Mouse (Mus musculus) C2C12 (cell line): ENCODE data around the gene Trim23. TPM values are rescaled to one million over a fixed set of nuclear protein-coding genes. Genes with fewer than 3 reads are reported as not detected.
"Not testable (repeated sequence)": the region's sequence is repeated elsewhere in the genome, so short reads cannot be mapped to it uniquely, and the experiment has no call there.

Experiments
- H3K27me3 ChIP-seq: one replicate; pipeline ENCODE4 v1.6.1; 2011; ENCODE audit not compliant: control insufficient read depth, insufficient read depth, insufficient read length
- H3K36me3 ChIP-seq: one replicate; pipeline ENCODE4 v1.6.1; 2011; ENCODE audit not compliant: control insufficient read depth, insufficient read depth
- H3K4me3 ChIP-seq: one replicate; pipeline ENCODE4 v1.5.1; 2011; ENCODE audit warnings: mild to moderate bottlenecking, control low read depth; ENCODE audit not compliant: poor library complexity, insufficient read depth, severe bottlenecking
- H3K79me2 ChIP-seq: one replicate; pipeline ENCODE4 v1.6.1; 2011; ENCODE audit not compliant: control insufficient read depth, insufficient read depth
- H3K79me3 ChIP-seq: one replicate; pipeline ENCODE4 v1.6.1; 2011; ENCODE audit warnings: low read depth, control low read depth
- H3ac ChIP-seq: one replicate; pipeline ENCODE3; 2011; ENCODE audit warnings: low read depth; ENCODE audit not compliant: control insufficient read depth, insufficient read length
- CEBPB ChIP-seq: IDR thresholded peaks from one replicate; pipeline ENCODE4 v1.6.1; 2011; ENCODE audit warnings: low read depth, mild to moderate bottlenecking, control low read depth, moderate library complexity
- CTCF ChIP-seq: IDR thresholded peaks from one replicate; pipeline ENCODE4 v1.5.1; 2011; ENCODE audit not compliant: control insufficient read depth, insufficient read depth, insufficient read length
- FOSL1 ChIP-seq: IDR thresholded peaks from one replicate; pipeline ENCODE4 v1.8.0; 2011; ENCODE audit warnings: mild to moderate bottlenecking, low read length; ENCODE audit not compliant: poor library complexity, insufficient read depth, severe bottlenecking
- MAX ChIP-seq: IDR thresholded peaks from one replicate; pipeline ENCODE4 v1.6.1; 2011; ENCODE audit warnings: mild to moderate bottlenecking, control low read depth
- MYOD1 ChIP-seq: IDR thresholded peaks from one replicate; pipeline ENCODE4 v1.6.1; 2011; ENCODE audit warnings: low read depth; ENCODE audit not compliant: control insufficient read depth, insufficient read length
- MYOG ChIP-seq: IDR thresholded peaks from one replicate; pipeline ENCODE4 v1.6.1; 2011; ENCODE audit not compliant: control insufficient read depth, insufficient read length; ENCODE audit errors: extremely low read depth
- USF1 ChIP-seq: IDR thresholded peaks from one replicate; pipeline ENCODE4 v1.6.1; 2011; ENCODE audit warnings: low read depth, mild to moderate bottlenecking, control low read depth, moderate library complexity
- polyA plus RNA-seq: library from polyadenylated mRNA; unstranded; fragments of >200 nt; fragmentation: generic; extraction: Trizol; gene quantifications from one replicate; pipeline ENCODE4 v1.2.1, GENCODE M21; 2012; ENCODE audit warnings: missing spikeins

The Trim23 gene
- polyA plus RNA-seq, 1 experiment = 3.0 TPM

- Histone ChIP-seq H3K79me3 (peaks cover 41% of the 10 kb centered on the region), H3K36me3 (peaks cover 10% of the 10 kb centered on the region), H3K4me3 (peak within 1 kb of the TSS; percentile 92), H3K27me3 (no peaks in the 10 kb centered on the region), H3ac (peak within 1 kb of the TSS; percentile 98), H3K79me2 (peaks cover 63% of the 10 kb centered on the region)
- TF ChIP-seq MYOG (no peak), USF1 (no peak), CEBPB (no peak), FOSL1 (no peak), CTCF (no peak), MYOD1 (no peak), MAX (no peak)
Observed at GRCm38 (mm10) chr13:104177796-104178649, 574 bp upstream of the Trim23 start, which contains the start of gene Trappc13. Gene Trappc13 (minus strand): TSS chr13:104178469.

- Histone ChIP-seq H3K27me3 (no peaks in the 10 kb centered on the region), H3K79me3 (peaks cover 38% of the 10 kb centered on the region), H3K36me3 (peaks cover 11% of the 10 kb centered on the region)
Observed at GRCm38 (mm10) chr13:104179176-104179888, 735 bp downstream of the Trim23 start.

GRCm38 (mm10) chr13:104187357-104187756 lies 8.8 kb downstream of the Trim23 start:
- H3K27me3 ChIP-seq = no peaks in the 10 kb centered on the region
- no peaks in the 10 kb centered on the region for H3K79me2 ChIP-seq
- H3K4me3 ChIP-seq = no peak overlapping the region
- TF ChIP-seq USF1 = no peak
- no peak for TF ChIP-seq MAX
- no peak for TF ChIP-seq FOSL1
- TF ChIP-seq CEBPB = no peak
- TF ChIP-seq CTCF = no peak
- TF ChIP-seq MYOG = no peak
- TF ChIP-seq MYOD1 = no peak
- no peaks in the 10 kb centered on the region for H3K79me3 ChIP-seq
- no peak overlapping the region for H3ac ChIP-seq
- peaks cover 43% of the 10 kb centered on the region for H3K36me3 ChIP-seq

More at GRCm38 (mm10) chr13:104179176-104179888, 735 bp downstream of the Trim23 start:
- TF ChIP-seq CTCF (no peak), CEBPB (no peak), USF1 (no peak), FOSL1 (no peak), MYOD1 (no peak), MYOG (no peak), MAX (no peak)
- Histone ChIP-seq H3K79me2 (peaks cover 56% of the 10 kb centered on the region), H3K4me3 (peak overlapping the region; percentile 92), H3ac (peak overlapping the region; percentile 98)

DNA sequence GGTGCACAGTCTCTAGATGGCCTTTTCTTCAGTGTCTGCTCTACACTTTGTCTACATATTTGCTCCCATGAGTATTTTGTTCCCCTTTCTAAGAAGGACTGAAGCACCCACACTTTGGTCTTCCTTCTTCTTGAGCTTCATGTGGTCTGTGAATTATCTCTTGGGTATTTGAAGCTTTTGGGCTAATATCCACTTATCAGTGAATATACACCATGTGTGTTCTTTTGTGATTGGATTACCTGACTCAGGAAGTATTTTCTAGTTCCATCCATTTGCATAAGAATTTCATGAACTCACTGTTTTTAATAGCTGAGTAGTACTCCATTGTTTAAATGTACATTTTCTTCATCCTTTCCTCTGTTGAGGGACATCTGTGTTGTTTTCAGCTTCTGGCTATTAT lies 17.3 kb downstream of the Trim23 start:
- not testable (repeated sequence) for H3K79me2 ChIP-seq, H3K79me3 ChIP-seq, H3ac ChIP-seq, H3K4me3 ChIP-seq, H3K27me3 ChIP-seq
- peaks cover 39% of the 10 kb centered on the region for H3K36me3 ChIP-seq

- no peak overlapping the region for H3K4me3 ChIP-seq
- no peaks in the 10 kb centered on the region for H3K79me2 ChIP-seq
- H3ac ChIP-seq = no peak overlapping the region
- no peaks in the 10 kb centered on the region for H3K27me3 ChIP-seq
- no peaks in the 10 kb centered on the region for H3K79me3 ChIP-seq
- TF ChIP-seq CTCF (no peak), USF1 (no peak), MAX (no peak), CEBPB (no peak)
- peaks cover 37% of the 10 kb centered on the region for H3K36me3 ChIP-seq
Observed at GRCm38 (mm10) chr13:104204313-104204712, 25.7 kb downstream of the Trim23 start.

DNA sequence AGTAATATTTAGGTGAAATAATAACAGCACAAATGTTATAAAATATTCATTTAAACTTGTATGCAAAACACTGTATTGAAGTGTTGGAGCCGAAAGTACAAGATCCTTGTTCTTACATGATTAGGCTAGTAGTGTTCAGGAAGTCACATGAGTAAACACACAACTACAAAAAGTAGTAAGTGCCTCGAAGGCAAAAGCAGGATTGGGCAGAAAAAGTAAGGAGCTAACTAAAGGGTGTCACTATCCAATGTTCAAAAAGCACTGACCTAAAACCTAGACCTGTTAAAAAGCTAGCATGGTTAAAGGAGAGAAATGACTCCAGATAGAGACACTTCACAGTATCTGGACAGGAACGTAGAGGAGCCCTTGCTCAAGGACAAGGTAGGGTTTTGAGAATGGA lies 48.9 kb downstream of the Trim23 start:
- Histone ChIP-seq H3K4me3 (peak overlapping the region; percentile 78), H3ac (no peak overlapping the region), H3K27me3 (no peaks in the 10 kb centered on the region), H3K36me3 (peaks cover 26% of the 10 kb centered on the region), H3K79me3 (peaks cover 30% of the 10 kb centered on the region), H3K79me2 (peaks cover 62% of the 10 kb centered on the region)
- TF ChIP-seq CEBPB (no peak), MYOD1 (no peak), CTCF (no peak), USF1 (no peak), FOSL1 (no peak), MYOG (no peak), MAX (no peak)
